Mouse (Mus musculus): Measurements from ENCODE around the gene Dhrs13. TPM values are rescaled to one million over a fixed set of nuclear protein-coding genes. Genes with fewer than 3 reads are reported as not detected.

The Dhrs13 gene
- total and polyA plus RNA-seq, 3 experiments, result 21.6 to 39.0 (median 33.7) TPM

DNA sequence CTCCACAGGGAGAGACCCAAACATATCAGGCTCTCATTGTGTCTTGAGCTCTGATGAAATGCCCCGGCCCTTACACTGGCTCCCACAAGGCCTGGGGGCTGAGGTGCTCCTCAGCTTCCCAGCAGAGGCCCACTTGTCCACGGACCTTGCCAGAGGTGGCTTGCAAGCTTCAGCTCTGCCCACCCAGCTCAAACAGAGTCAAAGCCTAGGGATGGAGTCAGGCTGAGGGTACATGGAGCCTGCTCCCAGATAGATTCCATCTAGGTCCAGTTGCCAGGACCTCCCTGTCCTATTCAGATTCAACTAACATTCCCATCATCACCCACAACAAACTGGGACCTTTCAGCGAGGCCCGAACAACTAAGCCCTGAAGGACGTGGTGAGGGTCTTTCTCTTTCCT is 39.9 kb downstream of the Dhrs13 start:
- H3K4me3 ChIP-seq (replicated peaks in 1 of 3; ENCODE audit: low read depth in 2 of 3, low read length in 2 of 3, poor library complexity in 1 of 3), result no peak overlapping the region
- no peaks in the 10 kb centered on the region for H3K79me2 ChIP-seq (replicated peaks; ENCODE audit: control insufficient read depth, extremely low read depth, insufficient read depth, poor library complexity, severe bottlenecking)
- H3K9ac ChIP-seq (ENCODE audit: insufficient read depth, low read depth), result no peak overlapping the region
- H3K27me3 ChIP-seq (replicated peaks), result no peaks in the 10 kb centered on the region
- H3K4me1 ChIP-seq (ENCODE audit: control insufficient read depth in 1 of 2, insufficient read depth in 2 of 2), result no peaks in the 10 kb centered on the region
- peaks cover 44 to 69% of the 10 kb centered on the region in 2 experiments for H3K36me3 ChIP-seq (replicated peaks in 1 of 2; ENCODE audit: control insufficient read depth in 1 of 2, insufficient read depth in 1 of 2, low read length in 1 of 2)
- H3K4me2 ChIP-seq (ENCODE audit: insufficient read depth, low read depth, poor library complexity, severe bottlenecking), result no peak overlapping the region
- in situ Hi-C loops (cut with MboI; ENCODE audit: low pct_ligation_motif_present, low pct_unique_long_range_greater_than_20kb, low sequenced_read_pairs), result no loop called here
- H3K27ac ChIP-seq (ENCODE audit: insufficient read depth, low read depth), result no peak overlapping the region
- TF ChIP-seq ELF1 (IDR thresholded peaks at IDR 0.05; ENCODE audit: low read depth, low read length), result no peak
- TF ChIP-seq HCFC1 (IDR thresholded peaks at IDR 0.05; ENCODE audit: low read depth, low read length), result no peak
- TF ChIP-seq MAX (IDR thresholded peaks at IDR 0.05; ENCODE audit: low read length), result no peak
- TF ChIP-seq ZKSCAN1 (IDR thresholded peaks at IDR 0.05; ENCODE audit: borderline replicate concordance, low read depth, low read length), result no peak
- TF ChIP-seq POLR2AphosphoS2 (IDR thresholded peaks at IDR 0.05; ENCODE audit: low read depth, low read length), result no peak
- no peak for TF ChIP-seq NRF1 (IDR thresholded peaks at IDR 0.05; ENCODE audit: low read depth, low read length)
- no peak for TF ChIP-seq JUND (conservative IDR thresholded peaks at IDR 0.05; ENCODE audit: low read depth, low read length)
- no peak for TF ChIP-seq JUN (IDR thresholded peaks at IDR 0.05; ENCODE audit: insufficient read depth, low read depth, low read length)
- TF ChIP-seq SMC3 (IDR thresholded peaks at IDR 0.05; ENCODE audit: low read depth, low read length), result no peak
- no peak for TF ChIP-seq USF2 (conservative IDR thresholded peaks at IDR 0.05; ENCODE audit: low read depth, low read length)
- dilution Hi-C loops (cut with MboI; ENCODE audit: extremely low pct_ligation_motif_present, extremely low pct_unique_long_range_greater_than_20kb, low sequenced_read_pairs), result no loop called here
- DNase-seq (ENCODE audit: extremely low read depth), result no peak
- no peaks in the 10 kb centered on the region for H3K9me3 ChIP-seq (replicated peaks; ENCODE audit: low read length)

GRCm38 (mm10) chr11:78072425-78073130 is 40.5 kb downstream of the Dhrs13 start:
- H3K4me3 ChIP-seq (replicated peaks in 1 of 3; ENCODE audit: low read depth in 2 of 3, low read length in 2 of 3, poor library complexity in 1 of 3), result no peak overlapping the region
- H3K4me1 ChIP-seq (ENCODE audit: control insufficient read depth in 1 of 2, insufficient read depth in 2 of 2), result no peaks in the 10 kb centered on the region
- in situ Hi-C loops (cut with MboI; ENCODE audit: low pct_ligation_motif_present, low pct_unique_long_range_greater_than_20kb, low sequenced_read_pairs), result no loop called here
- no peaks in the 10 kb centered on the region for H3K9me3 ChIP-seq (replicated peaks; ENCODE audit: low read length)
- no peak for DNase-seq (ENCODE audit: extremely low read depth)
- H3K27ac ChIP-seq (ENCODE audit: insufficient read depth, low read depth), result no peak overlapping the region
- H3K27me3 ChIP-seq (replicated peaks), result no peaks in the 10 kb centered on the region
- no peak for TF ChIP-seq KAT2A (IDR thresholded peaks at IDR 0.05; ENCODE audit: insufficient replicate concordance, low read length)
- no peak for TF ChIP-seq USF2 (conservative IDR thresholded peaks at IDR 0.05; ENCODE audit: low read depth, low read length)
- no peak for TF ChIP-seq MEF2A (IDR thresholded peaks at IDR 0.05; ENCODE audit: borderline replicate concordance, low read depth, low read length)
- dilution Hi-C loops (cut with MboI; ENCODE audit: extremely low pct_ligation_motif_present, extremely low pct_unique_long_range_greater_than_20kb, low sequenced_read_pairs), result no loop called here
- no peaks in the 10 kb centered on the region for H3K79me2 ChIP-seq (replicated peaks; ENCODE audit: control insufficient read depth, extremely low read depth, insufficient read depth, poor library complexity, severe bottlenecking)
- peaks cover 46 to 74% of the 10 kb centered on the region in 2 experiments for H3K36me3 ChIP-seq (replicated peaks in 1 of 2; ENCODE audit: control insufficient read depth in 1 of 2, insufficient read depth in 1 of 2, low read length in 1 of 2)
- no peak overlapping the region for H3K9ac ChIP-seq (ENCODE audit: insufficient read depth, low read depth)
- H3K4me2 ChIP-seq (ENCODE audit: insufficient read depth, low read depth, poor library complexity, severe bottlenecking), result no peak overlapping the region

Data from CH12.LX (cell line).